25 mouse cellular contexts compared by ENCODE assay signal in genomic region chr9:110045763-110046377, GRCm38 (mm10).
DNase-seq lines count a peak whose midpoint lies in the region; ATAC-seq and TF ChIP-seq lines count a peak whose summit lies in the region.
"Had no signal": no experiment of that assay in that cellular context is flagged by ENCODE, and none has a peak within 500 bp of the region (broad histone marks: within the 10 kb centered on the region; RNA-seq: fewer than 3 reads in every experiment).

No protein-coding gene starts in this region.

- peak; percentile 27 for DNase-seq in forebrain, postnatal 0 days
- DNase-seq in kidney, postnatal 0 days (ENCODE audit: low spot score) = peak; percentile 6
- no peak for DNase-seq in kidney, postnatal 10 days
- peak; percentile 10 for DNase-seq in fat pad, adult 2 months (ENCODE audit: extremely low read depth, low read depth, low spot score)
- DNase-seq in layer of hippocampus, postnatal 36 days = no peak
- DNase-seq in cerebellum, adult 9-10 months = no peak
- DNase-seq: adrenal gland, postnatal 14 days; cerebellum, adult 2 months; cerebellum, postnatal 14 days; embryo, embryonic 11 days; gastrocnemius, postnatal 10 days; heart, adult 18-20 months; heart, postnatal 14 days; kidney, adult 18-20 months had no signal

- no peaks in the 10 kb centered on the region for H3K36me3 ChIP-seq in forebrain, postnatal 0 days (ENCODE audit: insufficient read depth)
- H3K36me3 ChIP-seq in forebrain, embryonic 12.5 days (replicated peaks) = no peaks in the 10 kb centered on the region
- no peaks in the 10 kb centered on the region for H3K36me3 ChIP-seq in kidney, postnatal 0 days (ENCODE audit: insufficient read depth, low read length)
- H3K36me3 ChIP-seq: embryonic facial prominence, embryonic 15.5 days; intestine, embryonic 15.5 days had no signal

- no peak overlapping the region for H3K4me2 ChIP-seq in forebrain, postnatal 0 days (ENCODE audit: low read depth)
- no peak overlapping the region for H3K4me2 ChIP-seq in forebrain, embryonic 12.5 days
- H3K4me2 ChIP-seq in kidney, postnatal 0 days (ENCODE audit: low read length) = no peak overlapping the region
- H3K4me2 ChIP-seq: embryonic facial prominence, embryonic 15.5 days; heart, embryonic 11.5 days; heart, embryonic 15.5 days; hindbrain, embryonic 14.5 days; intestine, embryonic 15.5 days had no signal

- no peak overlapping the region for H3K9ac ChIP-seq in forebrain, postnatal 0 days
- H3K9ac ChIP-seq in forebrain, embryonic 12.5 days = no peak overlapping the region
- H3K9ac ChIP-seq in kidney, postnatal 0 days (ENCODE audit: low read depth, low read length) = no peak overlapping the region
- H3K9ac ChIP-seq: embryonic facial prominence, embryonic 15.5 days; heart, embryonic 15.5 days; hindbrain, embryonic 14.5 days; intestine, embryonic 15.5 days had no signal

- no peak for ATAC-seq in forebrain, postnatal 0 days
- ATAC-seq in forebrain, embryonic 12.5 days (ENCODE audit: low FRiP score) = no peak
- no peak for ATAC-seq in kidney, postnatal 0 days (replicated peaks; ENCODE audit: low FRiP score, low read depth)
- ATAC-seq: forebrain, embryonic 16.5 days; intestine, embryonic 15.5 days; Patski had no signal

- no peak for TF ChIP-seq CTCF in forebrain, postnatal 0 days (IDR thresholded peaks at IDR 0.05; ENCODE audit: low read depth)
- TF ChIP-seq CTCF in kidney, postnatal 0 days (IDR thresholded peaks at IDR 0.05; ENCODE audit: low read depth) = no peak

- H3K4me3 ChIP-seq in forebrain, postnatal 0 days (ENCODE audit: low read depth, low read length) = no peak overlapping the region
- no peak overlapping the region for H3K4me3 ChIP-seq in forebrain, embryonic 12.5 days (replicated peaks)
- H3K4me3 ChIP-seq in kidney, postnatal 0 days (replicated peaks; ENCODE audit: low read depth, low read length) = no peak overlapping the region
- H3K4me3 ChIP-seq: embryonic facial prominence, embryonic 15.5 days; erythroblast, embryonic 14.5 days; heart, embryonic 15.5 days; hindbrain, embryonic 10.5 days; intestine, embryonic 15.5 days had no signal

- peaks cover 3% of the 10 kb centered on the region; the same call in 1 of the 2 replicates for H3K4me1 ChIP-seq in forebrain, postnatal 0 days (ENCODE audit: insufficient read depth)
- peaks cover 7% of the 10 kb centered on the region for H3K4me1 ChIP-seq in forebrain, embryonic 12.5 days
- H3K4me1 ChIP-seq in kidney, postnatal 0 days (replicated peaks; ENCODE audit: insufficient read depth, low read length) = no peaks in the 10 kb centered on the region
- H3K4me1 ChIP-seq: embryonic facial prominence, embryonic 15.5 days had no signal

- no peaks in the 10 kb centered on the region for H3K9me3 ChIP-seq in forebrain, postnatal 0 days (ENCODE audit: low read length)
- no peaks in the 10 kb centered on the region for H3K9me3 ChIP-seq in forebrain, embryonic 12.5 days
- H3K9me3 ChIP-seq in kidney, postnatal 0 days (replicated peaks; ENCODE audit: low read length) = no peaks in the 10 kb centered on the region
- H3K9me3 ChIP-seq: embryonic facial prominence, embryonic 15.5 days; heart, embryonic 15.5 days; hindbrain, embryonic 10.5 days; intestine, embryonic 15.5 days had no signal

- no peak overlapping the region for H3K27ac ChIP-seq in forebrain, postnatal 0 days (ENCODE audit: low read depth, low read length)
- no peak overlapping the region for H3K27ac ChIP-seq in forebrain, embryonic 12.5 days
- no peak overlapping the region for H3K27ac ChIP-seq in kidney, postnatal 0 days
- H3K27ac ChIP-seq: embryonic facial prominence, embryonic 15.5 days; heart, embryonic 15.5 days; hindbrain, embryonic 10.5 days; hindbrain, embryonic 14.5 days; intestine, embryonic 15.5 days had no signal

- H3K27me3 ChIP-seq in forebrain, postnatal 0 days (ENCODE audit: insufficient read depth, low read length) = no peaks in the 10 kb centered on the region
- no peaks in the 10 kb centered on the region for H3K27me3 ChIP-seq in forebrain, embryonic 12.5 days
- H3K27me3 ChIP-seq in kidney, postnatal 0 days (ENCODE audit: insufficient read depth, low read length) = no peaks in the 10 kb centered on the region
- H3K27me3 ChIP-seq: CH12.LX; embryonic facial prominence, embryonic 15.5 days; heart, embryonic 15.5 days; intestine, embryonic 15.5 days; Patski had no signal

Comparison
In these comparisons a context has a peak if more than half of its experiments do, and no peak if none do; other contexts are left out.
1. DNase-seq: peak in forebrain, postnatal 0 days (single experiment), kidney, postnatal 0 days (single experiment) and fat pad, adult 2 months (single experiment); none in kidney, postnatal 10 days (single experiment), layer of hippocampus, postnatal 36 days (0 of 2) and cerebellum, adult 9-10 months (single experiment).